Mouse (Mus musculus) megakaryocyte-erythroid progenitor cell, adult 5-6 weeks (primary cell): ENCODE data around the gene Intu. TPM values are rescaled to one million over a fixed set of nuclear protein-coding genes. Genes with fewer than 3 reads are reported as not detected.

Source experiments
- ATAC-seq: replicated peaks from 2 replicates; pipeline ENCODE4 v1.8.0; 2016; ENCODE audit warnings: mild to moderate bottlenecking, inconsistent platforms; ENCODE audit not compliant: severe bottlenecking, poor library complexity, low FRiP score, low TSS enrichment
- total RNA-seq, 2 experiments: library from RNA; stranded (forward) in 1 of 2; stranded (reverse) in 1 of 2; fragments of 200-1000, 215-1000 nt in 1 of 2; fragments of >200 nt in 1 of 2; fragmentation: Nextera tagmentation in 1 of 2; gene quantifications; 2 replicates each; pipeline ENCODE4 v1.2.3; 2014 to 2017

Gene Intu
- total RNA-seq, 2 experiments from 2014 or later, result 2.0 to 6.0 TPM

DNA sequence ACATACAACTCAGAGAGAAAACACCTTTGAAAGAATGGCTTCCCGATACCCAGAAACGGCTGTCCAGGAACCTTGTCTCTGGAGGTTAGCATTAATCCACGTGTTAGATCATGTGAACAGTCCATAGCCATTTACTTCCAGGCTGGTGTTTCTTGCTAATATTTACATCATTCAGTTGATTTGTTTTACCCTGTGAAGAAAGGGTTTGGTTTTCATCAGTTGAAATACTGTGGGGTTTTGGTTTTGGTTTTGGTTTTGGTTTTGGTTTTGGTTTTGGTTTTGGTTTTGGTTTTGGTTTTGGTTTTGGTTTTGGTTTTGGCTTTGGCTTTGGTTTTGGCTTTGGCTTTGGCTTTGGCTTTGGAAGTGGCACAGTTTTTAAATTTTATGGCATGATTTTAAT is 5.0 kb upstream of the Intu start:
- no peak for ATAC-seq

DNA sequence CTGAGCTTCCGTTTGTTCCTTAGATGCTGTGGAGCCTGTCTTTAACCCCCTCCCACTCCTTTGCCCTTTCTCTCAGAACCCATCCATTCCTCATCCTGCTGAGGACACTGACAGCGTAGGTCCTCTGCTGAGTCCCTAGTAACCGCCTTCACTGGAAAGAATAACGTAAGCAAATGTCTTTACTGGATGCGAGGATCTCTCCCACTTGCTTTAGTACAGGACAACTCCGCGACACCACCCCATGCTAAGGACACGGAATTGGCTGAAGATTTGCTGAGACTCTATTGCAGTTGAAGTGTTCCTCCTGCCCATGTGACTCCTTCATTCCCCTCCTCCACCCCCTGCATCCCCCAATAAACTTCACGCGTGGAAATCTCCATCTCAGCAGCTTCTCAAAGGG is 3.9 kb upstream of the Intu start:
- no peak for ATAC-seq

DNA sequence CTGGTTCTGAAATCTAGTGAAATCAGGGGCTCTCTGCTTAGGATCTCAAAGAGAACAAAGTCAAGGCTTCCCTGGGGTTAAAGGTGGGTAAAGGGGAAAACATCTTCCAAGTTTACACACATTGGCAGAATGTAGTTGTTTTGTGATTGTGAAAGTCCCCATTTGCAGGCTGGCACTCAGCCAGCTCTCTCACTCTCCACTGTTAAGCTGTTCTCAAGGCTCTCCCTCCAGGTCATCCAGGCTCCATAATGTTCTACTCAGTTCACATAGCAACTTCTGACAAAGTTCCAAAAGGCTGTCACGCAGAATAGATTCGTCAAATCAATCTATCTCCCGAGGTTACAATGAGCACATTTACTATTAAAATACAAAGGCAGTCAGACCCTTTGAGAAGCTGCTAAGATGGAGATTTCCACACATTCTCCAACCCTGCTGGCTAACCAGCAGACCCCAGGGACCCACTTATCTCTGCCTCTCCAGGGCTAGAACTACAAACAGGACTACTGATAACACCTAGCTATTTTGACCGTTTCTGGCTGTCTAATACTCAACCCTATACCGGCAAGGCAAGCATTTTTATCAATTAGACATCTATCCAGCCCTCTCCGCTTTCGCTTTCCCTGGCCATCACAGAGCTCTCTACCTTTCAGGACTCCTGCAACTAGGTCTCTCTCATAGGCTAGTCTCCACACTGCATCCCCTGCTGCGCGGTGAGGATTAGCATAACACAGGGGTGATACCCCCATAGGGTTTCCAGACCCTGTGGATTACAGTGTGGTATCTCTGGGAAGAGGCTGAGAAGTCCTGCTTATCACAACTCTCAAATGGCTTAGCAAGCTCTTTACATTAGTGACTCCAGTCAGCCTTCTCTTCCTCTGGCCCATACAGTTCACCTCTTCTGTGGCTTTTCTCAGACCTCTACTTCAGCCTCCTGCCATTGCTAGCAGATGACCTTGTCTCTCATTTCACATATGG is 2.8 kb upstream of the Intu start:
- peak; percentile 51 for ATAC-seq

DNA sequence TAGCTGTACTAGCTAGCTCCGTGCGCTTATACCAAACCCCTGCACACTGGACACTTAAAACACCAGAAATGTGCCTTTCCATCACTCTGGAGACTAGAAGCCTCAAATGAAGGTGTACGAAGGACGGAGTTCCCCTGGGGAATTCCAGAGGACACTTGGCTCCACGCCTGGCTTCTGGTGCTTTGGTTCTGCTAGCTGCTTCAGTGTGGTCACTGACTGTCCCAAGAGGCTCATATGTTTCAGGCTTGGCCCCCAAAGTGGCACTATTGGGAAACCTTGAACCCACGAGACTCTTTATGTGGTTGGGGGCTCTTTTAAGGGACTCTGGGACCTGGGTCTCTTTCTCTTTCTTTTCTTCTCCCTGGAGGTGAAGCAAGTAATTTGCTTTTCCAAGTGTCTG is 2.1 kb upstream of the Intu start:
- no peak for ATAC-seq

DNA sequence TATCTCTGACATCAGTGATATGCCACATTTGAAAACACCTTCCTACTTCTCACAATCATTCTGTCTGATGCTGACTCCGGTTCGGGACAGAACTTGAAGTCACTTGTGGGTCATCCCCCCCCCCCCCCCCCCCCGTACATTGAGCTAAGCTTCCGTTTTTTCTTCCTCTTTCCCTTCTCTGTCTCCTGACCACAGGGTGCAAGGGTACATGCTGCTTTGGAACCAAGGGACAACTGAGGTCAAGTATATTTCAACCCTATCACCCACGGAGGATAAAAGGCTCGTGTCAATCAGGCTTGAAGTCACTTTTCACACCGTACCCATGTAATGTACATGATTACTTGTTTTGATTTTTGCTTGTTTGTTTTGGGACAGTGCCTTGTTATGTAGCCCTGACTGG is 241 bp upstream of the Intu start:
- no peak for ATAC-seq

DNA sequence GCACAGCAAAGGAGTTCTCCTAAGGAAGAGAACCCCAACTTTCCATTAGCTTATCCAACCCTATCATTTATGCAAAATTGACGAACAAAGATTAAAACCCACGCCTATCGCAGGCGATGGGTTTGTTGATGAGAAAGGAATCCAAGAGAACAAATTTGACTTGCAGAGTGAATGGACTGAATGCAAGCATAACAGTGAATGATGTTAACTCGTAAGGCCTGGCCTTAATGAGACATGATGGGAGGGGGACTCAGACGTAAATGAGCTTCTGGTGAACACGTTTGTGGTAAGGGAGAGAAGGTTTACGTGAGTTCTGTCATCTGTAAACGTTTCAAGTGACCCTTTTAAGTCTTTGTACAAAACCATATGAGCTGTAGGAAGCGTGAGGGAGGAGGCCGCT is 1.2 kb downstream of the Intu start:
- no peak for ATAC-seq

DNA sequence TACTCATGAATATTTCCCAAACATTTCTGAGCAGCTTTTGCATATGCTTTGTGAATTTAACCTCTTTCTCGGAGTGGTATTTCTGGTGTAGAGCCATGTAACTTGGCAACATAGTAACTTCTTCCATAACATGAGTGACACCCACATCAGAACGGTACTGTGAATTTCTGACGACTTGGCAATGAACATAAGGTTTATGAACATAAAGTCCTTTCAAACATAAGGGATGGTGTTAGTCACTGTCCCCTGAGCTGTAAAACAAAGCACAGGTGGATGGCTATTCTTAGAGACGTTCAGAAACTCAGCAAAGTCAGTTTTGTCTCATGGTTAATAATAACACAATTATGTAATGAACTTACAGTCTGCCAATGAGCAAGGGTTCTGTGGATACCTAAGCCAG is 3.1 kb downstream of the Intu start:
- no peak for ATAC-seq

DNA sequence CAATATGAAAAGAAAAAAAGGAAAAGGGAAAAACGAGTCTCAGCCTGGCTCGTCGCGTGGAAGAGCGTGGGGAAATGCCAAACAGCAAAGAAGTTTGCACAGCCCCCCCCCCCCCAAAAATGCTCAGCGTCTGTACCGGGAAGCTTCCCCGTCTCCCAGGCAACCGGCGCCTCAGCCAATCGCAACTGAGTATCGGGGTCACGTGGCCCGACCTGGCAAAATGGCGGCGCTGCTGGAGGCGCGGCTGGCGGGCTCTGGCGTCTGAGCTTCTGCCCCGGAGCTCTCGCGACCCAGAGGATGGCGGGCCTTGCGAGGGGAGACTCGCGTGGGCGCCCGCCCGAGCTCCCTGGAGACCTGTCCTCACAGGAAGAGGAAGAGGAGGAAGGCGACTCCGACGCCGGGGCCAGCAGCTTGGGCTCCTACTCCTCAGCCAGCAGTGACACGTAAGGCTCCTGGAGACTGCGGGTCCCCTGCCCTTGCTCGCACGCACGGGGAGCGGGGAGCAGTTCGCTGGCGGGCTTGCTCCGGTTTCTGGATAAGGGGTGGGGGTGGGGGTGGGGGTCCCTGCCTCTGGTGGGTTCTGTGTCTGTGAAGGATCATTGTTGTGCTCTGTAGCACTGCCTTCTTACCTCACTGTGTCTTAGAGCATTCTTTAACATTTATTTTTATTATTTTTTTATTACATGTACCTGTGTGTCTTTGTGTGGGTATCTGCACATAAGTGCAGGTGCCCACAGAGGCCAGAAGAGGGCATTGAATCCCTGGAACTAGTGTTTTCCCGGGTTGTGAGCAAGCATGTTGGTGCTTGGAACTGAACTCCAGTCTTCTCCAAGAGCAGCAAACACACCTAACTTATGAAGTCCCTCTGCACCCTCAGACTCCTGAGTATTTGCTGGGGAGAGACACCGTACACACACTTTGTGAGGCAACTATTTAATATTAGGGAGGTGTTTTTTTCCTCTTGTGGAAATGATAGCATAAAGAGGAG is 9.8 kb downstream of the Intu start:
- ATAC-seq, result peak; percentile 99

DNA sequence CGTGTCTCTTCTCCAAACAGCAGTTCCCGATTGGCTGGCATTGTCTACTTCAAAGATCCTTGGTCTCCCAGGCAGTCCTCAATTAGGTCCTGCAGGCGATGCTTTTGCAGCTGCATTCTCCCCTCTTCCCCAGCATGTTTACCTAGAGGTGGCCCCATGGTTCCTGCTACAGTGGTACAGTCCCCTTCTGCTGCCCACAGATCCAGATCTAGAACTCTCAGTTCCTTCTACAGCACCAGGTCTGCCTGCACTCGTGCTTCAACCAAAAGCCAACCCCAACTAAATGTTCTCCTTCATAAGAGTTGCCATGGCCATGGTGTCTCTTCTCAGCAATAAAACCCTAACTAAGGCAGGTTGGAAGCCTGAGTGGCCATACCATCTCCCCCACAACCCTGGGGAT is 15.5 kb downstream of the Intu start:
- no peak for ATAC-seq

GRCm38 (mm10) chr3:40652941-40653352 is 121.9 kb downstream of the Intu start:
- peak; percentile 93 for ATAC-seq

- no peak for ATAC-seq
Observed at GRCm38 (mm10) chr3:40653582-40653981, 122.5 kb downstream of the Intu start.

DNA sequence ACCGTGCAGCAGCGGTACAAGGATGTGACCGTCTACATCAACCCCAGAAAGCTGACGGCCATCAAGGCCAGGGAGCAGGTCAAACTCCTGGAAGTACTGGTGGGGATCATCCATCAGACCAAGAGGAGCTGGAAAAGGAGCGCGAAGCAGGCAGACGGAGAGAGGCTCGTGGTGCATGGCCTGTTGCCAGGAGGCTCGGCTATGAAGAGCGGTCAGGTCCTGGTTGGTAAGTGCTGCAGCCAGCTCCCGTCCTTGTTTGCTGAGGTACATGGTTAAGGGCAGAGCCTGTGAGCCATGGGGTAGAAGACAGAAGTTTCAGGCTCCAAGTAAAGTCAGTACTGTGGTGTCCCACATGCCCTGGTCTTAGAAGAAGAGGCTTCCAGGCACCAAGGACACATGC is 122.9 kb downstream of the Intu start:
- ATAC-seq, result no peak

GRCm38 (mm10) chr3:40655571-40655970 is 124.5 kb downstream of the Intu start:
- no peak for ATAC-seq

DNA sequence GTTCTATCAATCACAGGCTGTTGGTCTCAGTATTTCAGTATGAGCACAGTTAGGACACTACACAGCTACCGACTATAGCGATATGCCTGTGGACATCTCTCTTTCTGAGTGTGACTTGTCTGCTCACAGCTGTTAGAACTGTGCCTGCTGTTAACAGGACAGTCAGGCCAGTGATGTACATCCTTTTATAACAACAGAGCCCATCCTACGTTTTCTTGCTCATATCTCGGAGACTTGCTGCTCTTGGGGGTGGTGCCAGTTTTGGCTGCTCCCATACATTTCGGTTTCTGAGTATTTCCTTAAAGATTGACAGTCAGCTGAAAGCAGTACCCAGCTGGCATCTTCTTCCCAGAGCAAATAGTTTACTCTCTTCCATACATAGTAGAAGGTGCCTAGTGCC is 125.3 kb downstream of the Intu start:
- ATAC-seq, result no peak

DNA sequence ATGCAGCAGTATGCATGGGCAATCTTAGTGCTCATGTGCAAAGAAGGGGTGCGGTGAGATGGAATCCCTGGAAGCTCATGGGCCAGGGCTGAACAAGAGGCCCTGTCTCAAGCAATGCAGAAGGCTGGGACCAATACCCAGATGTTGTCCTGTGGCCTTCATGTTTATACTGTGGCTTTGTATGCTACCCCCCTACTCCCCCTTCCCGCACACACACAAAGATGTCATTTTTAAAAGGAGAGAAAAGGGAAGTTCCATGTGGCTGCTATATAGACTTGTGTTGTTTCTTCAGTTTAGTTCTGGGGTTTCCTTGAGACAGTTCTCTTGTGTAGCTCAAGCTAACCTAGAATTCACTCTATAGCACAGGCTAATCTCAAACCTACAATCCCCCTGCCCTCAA is 129.1 kb downstream of the Intu start:
- no peak for ATAC-seq

DNA sequence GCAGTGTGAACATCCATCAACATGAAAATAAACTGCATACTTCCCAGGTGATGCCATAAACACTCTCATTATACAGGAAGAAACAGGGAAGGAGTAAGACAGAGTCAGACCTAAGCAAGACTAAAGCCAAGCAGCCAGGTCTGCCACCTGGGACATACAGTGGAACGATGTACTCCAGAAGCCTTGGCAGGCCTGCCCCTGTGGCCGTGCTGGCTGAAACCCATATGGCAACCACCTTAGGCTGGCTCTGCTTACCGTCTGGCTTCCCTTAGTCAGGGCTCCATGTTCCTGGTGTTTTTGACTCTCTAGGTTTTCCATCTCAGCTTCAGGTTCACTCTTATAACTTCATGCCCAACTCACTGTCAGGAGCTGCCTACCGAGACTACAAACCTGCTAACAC is 135.0 kb downstream of the Intu start:
- no peak for ATAC-seq

GRCm38 (mm10) chr3:40666861-40667719 is 136.0 kb downstream of the Intu start:
- ATAC-seq, result no peak

- ATAC-seq, result peak; percentile 47; the same call in 1 of the 2 replicates
Observed at GRCm38 (mm10) chr3:40668889-40669288, 137.8 kb downstream of the Intu start.

DNA sequence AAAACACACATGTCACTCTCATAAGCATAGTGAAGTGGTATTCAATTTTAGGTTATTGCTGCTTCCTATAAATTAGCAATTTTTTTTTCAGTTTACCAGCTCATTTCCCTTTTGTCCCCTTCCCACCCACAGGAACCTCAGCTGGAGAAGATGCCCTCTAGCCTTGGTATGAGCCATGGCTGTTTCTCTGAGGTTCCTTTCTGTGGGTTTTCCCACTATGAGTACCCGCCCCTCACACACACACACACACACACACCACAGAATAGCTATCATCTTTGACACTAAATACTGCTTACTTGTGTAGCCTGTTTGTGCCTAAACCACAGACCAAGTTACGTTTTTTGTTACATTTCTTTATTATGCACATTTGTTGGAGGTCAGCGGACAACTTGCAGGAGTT is 138.3 kb downstream of the Intu start:
- ATAC-seq, result no peak
